Mouse (Mus musculus) kidney, postnatal 4 days (tissue): ENCODE results near the gene 4930486L24Rik.
"Not testable (repeated sequence)": the region's sequence is repeated elsewhere in the genome, so short reads cannot be mapped to it uniquely, and the experiment has no call there.

Source experiments
- DNase-seq, 2 experiments: peaks; one replicate each; pipeline ENCODE4 v3.0.0; 2021; ENCODE audit warnings: mixed read lengths in 2 of 2

The 4930486L24Rik gene

DNA sequence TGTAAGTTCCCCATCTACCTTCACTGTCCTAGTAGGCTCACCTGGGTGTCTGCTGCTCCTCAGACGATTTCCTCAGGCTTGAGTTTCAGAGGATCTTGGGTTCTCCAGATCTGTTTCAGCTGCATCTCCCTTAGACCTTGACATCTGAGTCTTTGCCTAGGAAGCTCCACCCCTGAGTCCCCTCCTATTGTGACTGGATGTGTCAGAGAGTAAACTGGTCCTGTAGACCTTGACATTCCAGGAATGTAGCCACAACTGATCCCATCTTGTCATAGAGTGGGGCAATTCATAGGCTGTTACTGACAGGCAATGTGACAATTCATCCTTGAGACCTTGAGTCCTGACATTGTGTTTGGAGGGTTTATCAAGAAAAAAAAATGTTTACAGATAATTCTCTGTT is at the start of gene 4930486L24Rik:
TSS of gene 4930486L24Rik (minus strand) at position 195 of the 400 bp plus-strand sequence.
- no peak for DNase-seq

DNA sequence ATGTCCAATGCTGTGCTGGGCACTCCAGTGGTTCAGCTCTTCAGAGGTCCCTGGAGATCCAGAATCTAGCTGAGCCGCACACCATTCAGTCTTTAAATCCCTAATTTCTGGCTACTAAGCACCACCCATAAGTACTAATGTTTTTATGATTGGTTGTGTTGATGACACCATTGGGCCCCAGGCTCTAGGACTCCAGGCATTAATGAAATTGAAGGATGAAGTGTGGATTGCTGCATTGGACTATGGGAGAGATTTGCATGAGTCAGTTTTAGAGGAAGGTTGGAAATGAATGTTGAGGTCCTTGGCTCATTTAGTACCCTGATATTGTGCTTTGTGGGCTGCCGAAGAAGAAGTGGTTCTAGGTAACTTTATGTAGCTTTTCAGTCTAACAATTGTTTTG is 40.5 kb upstream of the 4930486L24Rik start, which contains the start of gene Tpbpb:
TSS of gene Tpbpb (minus strand) at position 101 of the 400 bp plus-strand sequence.
- DNase-seq, result not testable (repeated sequence)

DNA sequence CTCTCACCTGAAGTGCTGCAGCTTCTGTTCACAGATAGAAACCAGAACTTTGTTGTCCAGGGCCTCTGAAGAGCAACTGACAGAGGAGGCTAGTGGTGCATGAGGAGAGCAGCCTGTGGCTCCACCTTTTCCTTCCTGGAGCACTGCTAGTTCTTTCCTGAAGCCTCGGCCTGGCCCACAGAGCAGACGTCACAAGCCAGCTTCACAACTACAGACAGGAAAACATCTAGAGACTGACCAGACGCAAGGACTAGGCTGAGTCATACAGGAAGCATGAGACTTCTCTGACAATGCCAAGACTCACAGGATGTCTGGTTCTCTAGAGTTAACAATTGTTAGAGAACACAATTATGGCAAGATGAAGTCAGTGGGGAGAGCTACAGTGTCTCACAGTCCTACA is 33.1 kb upstream of the 4930486L24Rik start, which contains the start of gene Ctla2b:
TSS of gene Ctla2b (minus strand) at position 120 of the 400 bp plus-strand sequence.
- peak; percentile 18 to 39 for DNase-seq

DNA sequence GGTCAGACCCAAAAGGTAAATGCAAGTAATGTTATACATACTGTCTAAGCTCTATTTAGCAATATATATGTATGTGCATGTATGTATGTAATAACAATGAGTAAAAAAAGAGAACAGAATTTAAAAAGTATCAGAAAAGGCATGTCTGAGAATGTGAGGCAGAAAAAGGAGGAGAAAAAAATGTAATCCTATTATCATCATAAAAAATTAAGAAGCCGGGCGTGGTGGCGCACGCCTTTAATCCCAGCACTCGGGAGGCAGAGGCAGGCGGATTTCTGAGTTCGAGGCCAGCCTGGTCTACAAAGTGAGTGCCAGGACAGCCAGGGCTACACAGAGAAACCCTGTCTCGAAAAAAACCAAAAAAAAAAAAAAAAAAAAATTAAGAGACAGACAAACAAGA is 32.5 kb upstream of the 4930486L24Rik start, which contains the start of gene Gm49392:
TSS of gene Gm49392 (minus strand) at position 101 of the 400 bp plus-strand sequence.
- DNase-seq, result not testable (repeated sequence)

DNA sequence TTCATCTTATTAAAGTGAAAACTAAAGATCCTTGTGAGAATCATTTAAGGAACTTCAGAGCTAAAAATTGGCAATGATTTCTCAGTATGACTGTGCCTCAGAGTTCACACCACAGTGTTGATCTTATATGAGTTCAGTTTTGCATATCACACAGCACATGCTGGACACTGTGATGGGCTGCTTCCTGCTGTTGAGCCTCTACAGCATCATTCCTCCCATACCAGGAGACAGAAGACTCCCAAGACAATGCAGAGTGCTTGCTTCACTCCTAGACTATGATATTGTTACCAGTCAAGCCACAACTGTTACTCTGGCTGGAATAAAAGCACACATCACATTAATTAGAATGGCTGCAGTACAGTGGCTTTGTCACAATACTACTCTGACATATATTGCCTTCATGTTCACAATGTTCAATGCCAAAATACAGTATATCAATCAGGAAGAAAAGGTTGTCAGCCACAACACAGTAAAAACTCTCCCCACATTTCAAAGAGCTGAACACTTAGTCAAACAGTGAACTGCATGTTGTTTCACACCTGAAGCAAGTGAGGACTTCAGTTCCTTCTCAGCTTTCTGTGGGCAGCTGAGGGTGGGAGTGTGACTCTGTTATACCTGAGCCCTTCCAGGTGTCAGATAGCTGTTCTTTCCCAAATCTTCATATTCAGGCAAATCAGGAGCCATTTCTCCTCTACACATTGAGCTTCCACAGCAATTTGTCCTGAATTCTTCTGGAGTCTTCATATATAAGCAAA is 31.3 kb upstream of the 4930486L24Rik start:
- no peak for DNase-seq

DNA sequence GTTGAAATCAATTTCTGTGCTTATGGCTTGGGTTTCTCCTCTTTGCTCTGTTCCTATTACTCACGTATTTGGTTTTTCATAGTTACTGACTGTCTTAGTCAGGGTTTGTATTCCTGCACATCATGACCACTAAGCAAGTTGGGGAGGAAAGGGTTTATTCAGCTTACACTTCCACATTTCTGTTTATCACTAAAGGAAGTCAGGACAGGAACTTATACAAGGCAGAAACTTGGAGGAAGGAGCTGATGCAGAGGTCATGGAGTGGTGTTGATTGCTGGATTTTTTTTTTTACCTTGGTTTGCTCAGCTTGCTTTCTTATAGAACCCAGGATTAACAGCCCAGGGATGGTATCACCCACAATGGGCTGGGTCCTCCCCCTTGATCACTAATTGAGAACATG is 28.0 kb upstream of the 4930486L24Rik start:
- no peak for DNase-seq

DNA sequence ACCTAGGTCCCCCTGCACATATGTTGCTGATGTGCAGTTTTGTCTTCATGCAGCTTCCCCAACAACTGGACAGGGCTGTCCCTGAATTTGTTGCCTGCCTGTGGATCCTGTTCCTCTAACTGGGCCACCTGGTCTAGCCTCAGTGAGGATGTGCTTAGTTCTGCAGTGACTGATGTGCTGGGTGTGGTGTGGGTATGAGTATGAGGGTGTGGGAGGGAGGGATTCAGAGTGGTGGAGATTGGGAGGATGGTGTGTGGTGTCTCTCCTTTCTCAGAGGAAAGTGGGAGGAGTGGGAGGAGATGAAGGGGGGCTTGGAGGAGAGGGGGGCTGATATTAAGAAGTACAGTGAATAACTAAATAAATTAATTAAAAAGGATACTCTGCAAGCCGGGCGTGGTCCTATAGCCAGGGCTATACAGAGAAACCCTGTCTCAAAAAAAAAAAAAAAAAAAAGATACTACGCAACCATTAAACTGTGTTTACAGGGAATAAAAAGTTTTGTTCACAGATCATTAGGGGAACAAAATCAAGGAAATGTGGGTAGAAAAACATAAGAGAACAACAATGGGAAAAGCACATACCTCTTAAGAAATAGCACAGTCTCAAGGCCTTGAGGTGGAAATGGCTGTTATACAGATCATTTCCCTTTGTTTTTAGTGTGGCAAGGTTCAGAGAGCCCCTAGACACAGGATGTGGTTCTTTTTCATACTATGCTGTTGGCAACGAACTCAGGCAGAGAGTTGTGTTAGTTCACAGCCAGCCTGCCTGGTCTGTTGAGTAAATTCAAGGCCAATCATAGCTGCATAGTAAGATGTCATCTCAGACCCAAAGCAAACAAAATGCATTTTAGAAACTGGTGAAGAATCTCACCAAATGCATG is 15.8 kb downstream of the 4930486L24Rik start:
- DNase-seq, result no peak

- no peak for DNase-seq
These were observed 21.1 kb downstream of the 4930486L24Rik start for GRCm38 (mm10) chr13:60843153-60843552.

GRCm38 (mm10) chr13:60842703-60843102 is 21.6 kb downstream of the 4930486L24Rik start:
- DNase-seq, result no peak

DNA sequence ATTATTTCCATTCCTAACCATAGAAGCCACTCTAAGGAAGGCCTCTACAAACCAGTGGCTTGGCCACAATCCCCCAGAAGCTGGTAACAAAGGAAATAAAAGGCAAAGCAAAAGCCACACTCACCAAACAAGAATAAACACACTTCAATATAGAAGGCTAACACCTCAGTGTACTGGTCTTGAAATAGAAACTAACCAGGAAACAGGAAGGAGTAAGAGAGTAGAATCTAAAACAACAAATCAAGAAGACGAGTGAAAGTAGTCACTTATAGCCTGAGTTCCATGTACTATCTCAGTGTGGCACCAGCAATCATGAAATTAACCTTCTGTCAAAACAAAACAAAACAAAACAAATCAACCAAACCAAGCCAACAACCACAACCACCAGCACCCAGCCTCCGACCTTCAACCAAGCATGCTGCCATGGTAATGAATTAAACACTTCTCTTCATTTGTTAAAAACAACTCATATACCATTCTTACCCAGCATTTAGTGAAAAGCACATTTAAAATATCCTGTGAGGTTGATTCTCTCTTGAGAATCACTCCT is 24.8 kb downstream of the 4930486L24Rik start:
- DNase-seq, result no peak

DNA sequence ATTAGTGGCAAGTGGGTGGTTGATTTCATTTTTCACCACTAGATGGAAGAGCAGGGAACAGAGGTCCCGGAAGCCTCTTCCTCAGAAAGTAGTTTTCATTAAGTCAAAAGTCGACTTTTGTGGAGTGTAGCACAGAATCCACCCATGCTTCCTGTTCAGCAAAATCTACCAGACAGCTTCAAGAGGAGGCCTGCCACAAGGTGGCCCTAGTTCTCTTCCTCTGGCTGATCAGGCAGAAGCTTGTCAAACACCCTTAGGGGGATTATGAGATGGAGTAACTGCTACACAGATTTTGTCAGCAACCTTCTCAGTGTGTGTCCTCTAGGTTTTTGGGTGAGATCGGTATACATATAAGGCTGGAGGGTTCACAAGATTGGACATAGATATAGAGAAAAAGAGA is 38.2 kb downstream of the 4930486L24Rik start:
- DNase-seq, result peak; percentile 36 to 45

DNA sequence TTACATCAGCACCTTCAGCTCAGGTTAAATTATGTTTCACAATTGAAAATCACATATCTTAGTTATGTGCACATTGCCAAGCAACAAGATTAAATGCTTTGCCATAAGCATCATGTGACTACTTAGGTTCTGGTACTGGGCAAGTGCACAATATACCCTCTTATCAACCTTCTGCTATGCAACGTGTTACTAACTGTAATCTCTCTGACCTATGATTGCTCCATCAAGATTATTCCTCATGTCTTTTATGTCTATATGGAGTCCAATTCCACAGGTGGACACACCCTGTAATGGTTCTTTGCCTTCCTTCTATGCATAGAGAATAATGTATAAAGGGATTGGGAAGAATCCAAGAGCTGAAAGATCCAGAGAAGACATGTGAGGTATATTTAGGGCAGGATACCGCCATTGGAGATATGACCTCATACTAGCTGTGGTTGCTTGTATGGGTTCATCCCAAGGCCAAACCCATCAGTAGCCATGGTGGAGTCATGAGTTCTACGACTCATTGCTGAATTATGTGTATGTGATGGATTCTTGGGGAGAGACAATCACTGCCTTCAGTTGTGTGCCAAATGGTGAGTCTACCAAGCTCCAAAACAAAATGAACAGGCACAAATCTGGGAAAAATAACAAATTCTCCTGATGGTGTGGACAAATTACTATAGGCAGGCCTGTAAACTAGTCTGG is 43.6 kb downstream of the 4930486L24Rik start:
- DNase-seq, result no peak

DNA sequence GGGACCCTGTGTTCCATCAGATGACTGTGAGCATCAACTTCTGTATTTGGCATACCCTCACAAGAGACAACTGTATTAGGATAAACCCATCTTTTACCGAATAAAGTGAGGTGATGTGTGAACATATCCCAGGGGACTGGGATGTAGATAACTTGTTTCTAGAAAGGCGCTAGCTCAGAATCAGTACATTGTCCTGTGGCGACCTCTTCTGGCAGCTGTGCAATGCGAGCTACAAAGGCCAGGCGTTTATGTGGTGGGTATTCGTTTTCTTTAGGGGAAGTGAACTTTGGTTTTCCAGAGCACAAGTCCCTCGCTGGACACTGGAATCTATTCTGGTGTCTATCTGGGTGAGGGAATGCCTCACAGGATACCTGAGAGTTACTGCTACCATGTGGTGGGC is 44.8 kb downstream of the 4930486L24Rik start:
- DNase-seq, result peak; percentile 77

- no peak for DNase-seq
These were observed 50.6 kb downstream of the 4930486L24Rik start for GRCm38 (mm10) chr13:60813722-60814121.

DNA sequence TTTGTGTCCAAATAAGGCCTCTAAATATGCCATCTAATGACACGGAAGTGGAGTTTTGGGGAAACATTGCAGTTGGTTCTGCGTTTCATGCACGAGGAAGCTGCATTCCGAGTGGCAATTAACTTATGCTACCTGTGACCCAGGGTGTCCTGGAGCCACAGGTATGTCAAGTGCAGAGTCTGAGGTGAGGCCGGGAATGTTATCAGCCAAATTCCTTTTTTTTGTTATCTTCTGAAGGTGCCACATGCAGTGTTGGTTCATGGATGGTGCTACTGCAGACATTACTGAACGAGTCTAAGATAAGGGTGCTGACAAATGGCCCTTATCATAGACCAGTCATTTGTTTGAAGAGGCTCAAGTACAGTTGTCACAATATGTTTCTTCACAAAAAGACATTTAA is 51.5 kb downstream of the 4930486L24Rik start:
- DNase-seq, result no peak

DNA sequence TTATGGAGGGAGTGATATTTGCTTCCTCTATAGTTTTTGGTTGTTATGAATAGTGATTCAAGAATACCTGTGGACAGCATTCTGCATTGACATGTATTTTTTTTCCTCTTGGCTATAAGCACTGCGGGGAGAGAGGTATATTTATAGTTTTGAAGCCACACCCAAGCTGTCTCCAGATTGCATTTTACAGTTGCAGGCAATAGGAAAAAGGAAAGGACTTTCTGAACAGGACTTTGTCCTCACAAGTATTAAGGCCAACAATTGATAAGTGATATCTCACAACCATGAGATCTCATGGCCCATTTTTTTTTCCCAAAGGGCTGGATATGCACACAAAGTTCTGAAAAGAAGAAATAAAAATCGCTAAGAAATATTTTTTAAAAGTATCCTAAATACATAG is 54.6 kb downstream of the 4930486L24Rik start:
- no peak for DNase-seq

DNA sequence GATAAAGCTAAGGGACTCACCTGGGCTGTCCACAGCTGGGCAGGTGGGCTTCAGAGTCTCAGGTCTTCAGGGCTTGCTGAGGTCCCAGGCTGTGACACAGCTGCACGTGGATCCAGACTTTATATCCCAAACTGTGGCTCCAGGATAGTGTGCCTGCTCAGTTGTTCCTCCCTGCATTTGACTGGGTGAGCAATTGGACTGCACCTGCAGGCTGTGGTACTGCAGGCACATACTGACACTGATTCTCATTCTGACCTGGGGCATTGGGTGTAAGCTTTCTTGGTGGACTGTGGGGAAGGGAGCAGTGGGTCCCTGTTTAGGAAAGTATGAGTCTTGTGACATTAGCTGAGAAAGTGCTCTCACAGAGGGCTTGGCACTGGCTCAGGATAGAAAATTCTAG is 61.5 kb downstream of the 4930486L24Rik start, which contains the start of gene Ctsll3:
TSS of gene Ctsll3 (minus strand) at position 101 of the 400 bp plus-strand sequence.
- DNase-seq, result no peak
